Mouse (Mus musculus) CH12.LX (cell line): ENCODE measurements around the gene Rbbp8nl. TPM values are rescaled to one million over a fixed set of nuclear protein-coding genes. Genes with fewer than 3 reads are reported as not detected.

ENCODE experiments used
- DNase-seq: peaks from one replicate; pipeline ENCODE4 v3.0.0-alpha.2; 2013; ENCODE audit errors: extremely low read depth
- H3K27ac ChIP-seq: 2 replicates; pipeline ENCODE4 v1.5.1; 2012; ENCODE audit warnings: low read depth, mild to moderate bottlenecking, control low read depth, moderate library complexity; ENCODE audit not compliant: insufficient read depth
- H3K27me3 ChIP-seq: replicated peaks from 2 replicates; pipeline ENCODE3; 2012; ENCODE audit warnings: inconsistent platforms
- H3K36me3 ChIP-seq, 2 experiments: replicated peaks in 1 of 2; 2 replicates each; pipeline versions ENCODE3 to v1.6.1; 2012; ENCODE audit warnings: inconsistent platforms in 1 of 2, low read length in 1 of 2, mild to moderate bottlenecking in 1 of 2, mixed read lengths in 1 of 2, moderate library complexity in 1 of 2; ENCODE audit not compliant: control insufficient read depth in 1 of 2, insufficient read depth in 1 of 2
- H3K4me1 ChIP-seq, 2 experiments: 2 replicates each; pipeline ENCODE4 v1.6.1; 2012; ENCODE audit warnings: inconsistent platforms in 1 of 2, moderate library complexity in 1 of 2; ENCODE audit not compliant: insufficient read depth in 2 of 2, control insufficient read depth in 1 of 2
- H3K4me2 ChIP-seq: 2 replicates; pipeline ENCODE4 v1.6.1; 2012; ENCODE audit warnings: low read depth, mild to moderate bottlenecking, control low read depth; ENCODE audit not compliant: poor library complexity, insufficient read depth, severe bottlenecking
- H3K4me3 ChIP-seq, 3 experiments: fragments of 150-350 bp in 1 of 3; sonication (generic) in 1 of 3; replicated peaks in 1 of 3; 2 replicates each; pipeline versions ENCODE3 to v1.5.1; 2011 to 2012; ENCODE audit warnings: low read depth in 2 of 3, low read length in 2 of 3, mild to moderate bottlenecking in 2 of 3, moderate library complexity in 2 of 3, control low read depth in 1 of 3, improper control_type of control experiment in 1 of 3, inconsistent platforms in 1 of 3, mixed read lengths in 1 of 3; ENCODE audit not compliant: poor library complexity in 1 of 3
- H3K79me2 ChIP-seq: replicated peaks from 2 replicates; pipeline ENCODE4 v1.6.1; 2012; ENCODE audit warnings: mild to moderate bottlenecking, moderate library complexity; ENCODE audit not compliant: control insufficient read depth, poor library complexity, insufficient read depth, severe bottlenecking; ENCODE audit errors: extremely low read depth
- H3K9ac ChIP-seq: 2 replicates; pipeline ENCODE4 v1.6.1; 2012; ENCODE audit warnings: low read depth, mild to moderate bottlenecking, control low read depth, moderate library complexity; ENCODE audit not compliant: insufficient read depth
- H3K9me3 ChIP-seq: replicated peaks from 2 replicates; pipeline ENCODE3; 2012; ENCODE audit warnings: low read length, inconsistent platforms, mixed read lengths
- CHD1 ChIP-seq: IDR thresholded peaks from 2 replicates; pipeline ENCODE4 v1.6.1; 2012; ENCODE audit warnings: low read depth, low read length, improper control_type of control experiment, inconsistent platforms
- CHD2 ChIP-seq: IDR thresholded peaks from 2 replicates; pipeline ENCODE4 v1.6.1; 2011; ENCODE audit warnings: low read length, improper control_type of control experiment
- ELF1 ChIP-seq: IDR thresholded peaks from 2 replicates; pipeline ENCODE4 v1.6.1; 2014; ENCODE audit warnings: low read depth, mild to moderate bottlenecking, inconsistent platforms, low read length, improper control_type of control experiment
- EP300 ChIP-seq: IDR thresholded peaks from 2 replicates; pipeline ENCODE4 v1.6.1; 2011; ENCODE audit warnings: low read length, improper control_type of control experiment
- GABPA ChIP-seq: IDR thresholded peaks from 2 replicates; pipeline ENCODE4 v1.6.1; 2012; ENCODE audit warnings: low read depth, low read length, improper control_type of control experiment, inconsistent platforms; ENCODE audit not compliant: insufficient replicate concordance
- HCFC1 ChIP-seq: IDR thresholded peaks from 2 replicates; pipeline ENCODE4 v1.6.1; 2012; ENCODE audit warnings: low read depth, mild to moderate bottlenecking, inconsistent platforms, low read length, improper control_type of control experiment
- JUN ChIP-seq: IDR thresholded peaks from 2 replicates; pipeline ENCODE4 v1.6.1; 2011; ENCODE audit warnings: low read depth, mild to moderate bottlenecking, low read length, improper control_type of control experiment, moderate library complexity; ENCODE audit not compliant: insufficient read depth
- JUND ChIP-seq: conservative IDR thresholded peaks from 2 replicates; pipeline ENCODE4 v1.6.1; 2011; ENCODE audit warnings: low read depth, low read length, improper control_type of control experiment
- KAT2A ChIP-seq: IDR thresholded peaks from 2 replicates; pipeline ENCODE4 v1.6.1; 2012; ENCODE audit warnings: low read length, improper control_type of control experiment, inconsistent platforms; ENCODE audit not compliant: insufficient replicate concordance
- MAFK ChIP-seq: IDR thresholded peaks from 2 replicates; pipeline ENCODE4 v1.6.1; 2011; ENCODE audit warnings: low read length, improper control_type of control experiment; ENCODE audit not compliant: insufficient replicate concordance
- MAX ChIP-seq: IDR thresholded peaks from 2 replicates; pipeline ENCODE4 v1.6.1; 2011; ENCODE audit warnings: low read length, improper control_type of control experiment
- MAZ ChIP-seq: IDR thresholded peaks from 2 replicates; pipeline ENCODE4 v1.6.1; 2012; ENCODE audit warnings: low read depth, mild to moderate bottlenecking, inconsistent platforms, low read length, improper control_type of control experiment, moderate library complexity
- MEF2A ChIP-seq: IDR thresholded peaks from 2 replicates; pipeline ENCODE4 v1.6.1; 2014; ENCODE audit warnings: low read depth, mild to moderate bottlenecking, inconsistent platforms, low read length, improper control_type of control experiment, borderline replicate concordance
- MXI1 ChIP-seq: IDR thresholded peaks from 2 replicates; pipeline ENCODE4 v1.6.1; 2011; ENCODE audit warnings: mild to moderate bottlenecking, low read depth, low read length, improper control_type of control experiment
- MYC ChIP-seq: IDR thresholded peaks from 2 replicates; pipeline ENCODE4 v1.6.1; 2011; ENCODE audit warnings: low read depth, mild to moderate bottlenecking, improper control_type of control experiment, low read length
- NELFE ChIP-seq: IDR thresholded peaks from 2 replicates; pipeline ENCODE4 v1.6.1; 2011; ENCODE audit warnings: low read depth, low read length, improper control_type of control experiment
- PAX5 ChIP-seq: IDR thresholded peaks from 2 replicates; pipeline ENCODE4 v1.6.1; 2012; ENCODE audit warnings: low read length, inconsistent platforms, mixed read lengths
- SIN3A ChIP-seq: IDR thresholded peaks from 2 replicates; pipeline ENCODE4 v1.6.1; 2012; ENCODE audit warnings: low read length, improper control_type of control experiment, inconsistent platforms
- SMC3 ChIP-seq: IDR thresholded peaks from 2 replicates; pipeline ENCODE4 v1.6.1; 2011; ENCODE audit warnings: low read depth, low read length, improper control_type of control experiment
- TBP ChIP-seq: conservative IDR thresholded peaks from 2 replicates; pipeline ENCODE4 v1.6.1; 2011; ENCODE audit warnings: low read depth, low read length, improper control_type of control experiment
- UBTF ChIP-seq: IDR thresholded peaks from 2 replicates; pipeline ENCODE4 v1.6.1; 2012; ENCODE audit warnings: low read depth, mild to moderate bottlenecking, inconsistent platforms, low read length, improper control_type of control experiment, moderate library complexity
- USF1 ChIP-seq: IDR thresholded peaks from 2 replicates; pipeline ENCODE4 v1.6.1; 2014; ENCODE audit warnings: low read depth, mild to moderate bottlenecking, inconsistent platforms, low read length, improper control_type of control experiment
- ZC3H11A ChIP-seq: IDR thresholded peaks from 2 replicates; pipeline ENCODE4 v1.6.1; 2012; ENCODE audit warnings: low read depth, mild to moderate bottlenecking, inconsistent platforms, low read length, improper control_type of control experiment
- ZNF384 ChIP-seq: IDR thresholded peaks from 2 replicates; pipeline ENCODE4 v1.6.1; 2012; ENCODE audit warnings: low read depth, low read length, improper control_type of control experiment, inconsistent platforms
- dilution Hi-C: fragments of 300-500 bp; cut with MboI; formaldehyde crosslinking; loops from 2 replicates; pipeline ENCODE4 v1.14.3; 2020; ENCODE audit warnings: low sequenced_read_pairs; ENCODE audit not compliant: extremely low pct_unique_long_range_greater_than_20kb, extremely low pct_ligation_motif_present
- in situ Hi-C: fragments of 300-500 bp; cut with MboI; formaldehyde crosslinking; loops from 3 replicates; pipeline ENCODE4 v1.14.3; 2019; ENCODE audit warnings: low sequenced_read_pairs, low pct_ligation_motif_present, low pct_unique_long_range_greater_than_20kb, mixed read lengths
- polyA plus RNA-seq: library from polyadenylated mRNA; unstranded; fragments of >175 nt; gene quantifications from 2 replicates; pipeline ENCODE4 v1.2.1, GENCODE M21; 2012; ENCODE audit warnings: low read depth; ENCODE audit not compliant: insufficient read length
- total RNA-seq, 2 experiments: library from RNA; depleted of rRNA; stranded (reverse); fragments of 300-350 nt in 1 of 2; fragments of >200 nt in 1 of 2; gene quantifications; 2 replicates each; pipeline ENCODE4 v1.2.3; 2012 to 2014

Gene Rbbp8nl
- total and polyA plus RNA-seq, 3 experiments, result not detected

GRCm38 (mm10) chr2:180236500-180236899 lies 53.2 kb downstream of the Rbbp8nl start:
- no peak for DNase-seq
- in situ Hi-C loops, result no loop called here
- H3K4me2 ChIP-seq, result no peak overlapping the region
- H3K27me3 ChIP-seq, result peaks cover 24% of the 10 kb centered on the region
- TF ChIP-seq MYC (no peak), KAT2A (no peak), USF1 (no peak), PAX5 (no peak), MAX (no peak), CHD1 (no peak), CHD2 (no peak), SIN3A (no peak), ZC3H11A (no peak)
- peaks cover 2% of the 10 kb centered on the region for H3K9me3 ChIP-seq
- H3K4me1 ChIP-seq, result no peaks in the 10 kb centered on the region
- no peak overlapping the region for H3K4me3 ChIP-seq
- no peaks in the 10 kb centered on the region for H3K79me2 ChIP-seq
- no peak overlapping the region for H3K9ac ChIP-seq
- dilution Hi-C loops, result no loop called here
- H3K36me3 ChIP-seq, result no peaks in the 10 kb centered on the region
- H3K27ac ChIP-seq, result no peak overlapping the region

GRCm38 (mm10) chr2:180235788-180236187 lies 53.9 kb downstream of the Rbbp8nl start:
- Histone ChIP-seq H3K4me3 (no peak overlapping the region), H3K27ac (no peak overlapping the region), H3K36me3 (no peaks in the 10 kb centered on the region), H3K9ac (no peak overlapping the region), H3K79me2 (no peaks in the 10 kb centered on the region), H3K4me2 (no peak overlapping the region), H3K9me3 (no peaks in the 10 kb centered on the region), H3K4me1 (no peaks in the 10 kb centered on the region), H3K27me3 (peaks cover 28% of the 10 kb centered on the region)
- dilution Hi-C loops, result no loop called here
- in situ Hi-C loops, result no loop called here
- DNase-seq, result no peak
- TF ChIP-seq MAZ (no peak), TBP (no peak), ZNF384 (no peak), JUND (no peak), JUN (no peak), ELF1 (no peak), MAX (no peak), EP300 (no peak)

- dilution Hi-C loops, result no loop called here
- DNase-seq, result no peak
- TF ChIP-seq USF1, result no peak
- no peak for TF ChIP-seq MXI1
- TF ChIP-seq SIN3A, result no peak
- TF ChIP-seq JUND, result no peak
- no peak for TF ChIP-seq ZC3H11A
- no peak for TF ChIP-seq GABPA
- no peak for TF ChIP-seq JUN
- TF ChIP-seq MAFK, result no peak
- no peak for TF ChIP-seq KAT2A
- no peak for TF ChIP-seq UBTF
- TF ChIP-seq MAZ, result no peak
- no peak for TF ChIP-seq HCFC1
- no peak for TF ChIP-seq MEF2A
- TF ChIP-seq PAX5, result no peak
- no peak for TF ChIP-seq NELFE
- no peak for TF ChIP-seq SMC3
- Histone ChIP-seq H3K9ac (no peak overlapping the region), H3K36me3 (no peaks in the 10 kb centered on the region), H3K4me2 (no peak overlapping the region), H3K9me3 (no peaks in the 10 kb centered on the region), H3K4me3 (no peak overlapping the region), H3K27me3 (peaks cover 36% of the 10 kb centered on the region), H3K4me1 (no peaks in the 10 kb centered on the region), H3K27ac (no peak overlapping the region), H3K79me2 (no peaks in the 10 kb centered on the region)
- in situ Hi-C loops, result no loop called here
These were observed 54.7 kb downstream of the Rbbp8nl start for GRCm38 (mm10) chr2:180234980-180235379.
